Mouse (Mus musculus) 3T3-L1 (cell line): ENCODE measurements around the gene Tomm22.

Source experiments
- DNase-seq: peaks from one replicate; pipeline ENCODE4 v3.0.0-alpha.2; 2015; ENCODE audit warnings: low read depth, low spot score

The Tomm22 gene

GRCm38 (mm10) chr15:79686046-79686869 is 15.6 kb downstream of the Tomm22 start:
- peak; percentile 27 for DNase-seq

- peak; percentile 50 for DNase-seq
Observed at GRCm38 (mm10) chr15:79687175-79687574, 16.5 kb downstream of the Tomm22 start.

- peak; percentile 95 for DNase-seq
Observed at GRCm38 (mm10) chr15:79687646-79688267, 17.1 kb downstream of the Tomm22 start, which contains the start of gene Josd1. Gene Josd1, minus strand, starts transcription at chr15:79687919.

GRCm38 (mm10) chr15:79688268-79688956 is 17.8 kb downstream of the Tomm22 start:
- DNase-seq: no peak

GRCm38 (mm10) chr15:79689662-79690425 is 19.2 kb downstream of the Tomm22 start:
- no peak for DNase-seq

GRCm38 (mm10) chr15:79690426-79691022 is 19.9 kb downstream of the Tomm22 start, which contains the start of gene Gtpbp1:
Gene Gtpbp1, plus strand, starts transcription at chr15:79690845.
- peak; percentile 100 for DNase-seq

GRCm38 (mm10) chr15:79691023-79691508 is 20.4 kb downstream of the Tomm22 start:
- DNase-seq: peak; percentile 29

- no peak for DNase-seq
Observed at GRCm38 (mm10) chr15:79692334-79692733, 21.7 kb downstream of the Tomm22 start.

GRCm38 (mm10) chr15:79693740-79694139 is 23.1 kb downstream of the Tomm22 start:
- DNase-seq: no peak

- no peak for DNase-seq
Observed at GRCm38 (mm10) chr15:79694512-79694911, 23.9 kb downstream of the Tomm22 start.

- no peak for DNase-seq
Observed at GRCm38 (mm10) chr15:79695516-79695915, 24.9 kb downstream of the Tomm22 start.

GRCm38 (mm10) chr15:79696508-79696907 is 25.8 kb downstream of the Tomm22 start:
- no peak for DNase-seq

GRCm38 (mm10) chr15:79697011-79697410 is 26.4 kb downstream of the Tomm22 start:
- DNase-seq: no peak

GRCm38 (mm10) chr15:79697558-79698187 is 27.0 kb downstream of the Tomm22 start:
- DNase-seq: no peak

GRCm38 (mm10) chr15:79706603-79707214 is 36.0 kb downstream of the Tomm22 start:
- DNase-seq: no peak

GRCm38 (mm10) chr15:79708229-79708822 is 37.7 kb downstream of the Tomm22 start:
- DNase-seq: no peak

- no peak for DNase-seq
Observed at GRCm38 (mm10) chr15:79715646-79716045, 45.0 kb downstream of the Tomm22 start.

GRCm38 (mm10) chr15:79716710-79717109 is 46.0 kb downstream of the Tomm22 start:
- no peak for DNase-seq

- DNase-seq: no peak
Observed at GRCm38 (mm10) chr15:79720267-79720666, 49.6 kb downstream of the Tomm22 start.

GRCm38 (mm10) chr15:79720796-79721195 is 50.1 kb downstream of the Tomm22 start:
- no peak for DNase-seq
